Mouse (Mus musculus): ENCODE results near the gene Isca2. TPM values are rescaled to one million over a fixed set of nuclear protein-coding genes. Genes with fewer than 3 reads are reported as not detected.

Isca2 gene
- polyA plus RNA-seq, 1 experiment from 2014 or later = 156 TPM

DNA sequence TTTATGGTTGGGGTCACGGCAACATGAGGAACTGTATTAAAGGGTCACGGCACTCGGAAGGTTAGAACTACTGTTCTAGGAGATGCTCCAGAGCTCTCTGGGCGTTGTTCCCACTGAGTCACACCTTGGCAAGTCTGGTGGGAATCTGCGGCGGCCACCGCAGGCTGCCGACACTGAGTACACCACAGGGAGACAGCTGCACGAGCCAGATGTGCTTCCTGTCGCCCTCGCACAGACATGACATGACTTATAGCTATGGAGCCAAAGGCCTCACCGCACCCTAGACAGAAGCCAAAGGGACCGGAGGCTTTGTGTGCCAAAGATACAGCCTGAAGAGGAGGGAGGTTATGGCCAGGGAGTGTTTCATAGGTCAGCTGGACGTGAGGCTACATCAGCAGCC is 22.4 kb upstream of the Isca2 start:
- no peak for ATAC-seq (replicated peaks; ENCODE audit: low FRiP score)
- Histone ChIP-seq H3K27ac (ENCODE audit: low read depth, low read length) (no peak overlapping the region), H3K4me1 (replicated peaks; ENCODE audit: control insufficient read depth, insufficient read depth, low read length) (peaks cover 16% of the 10 kb centered on the region)

DNA sequence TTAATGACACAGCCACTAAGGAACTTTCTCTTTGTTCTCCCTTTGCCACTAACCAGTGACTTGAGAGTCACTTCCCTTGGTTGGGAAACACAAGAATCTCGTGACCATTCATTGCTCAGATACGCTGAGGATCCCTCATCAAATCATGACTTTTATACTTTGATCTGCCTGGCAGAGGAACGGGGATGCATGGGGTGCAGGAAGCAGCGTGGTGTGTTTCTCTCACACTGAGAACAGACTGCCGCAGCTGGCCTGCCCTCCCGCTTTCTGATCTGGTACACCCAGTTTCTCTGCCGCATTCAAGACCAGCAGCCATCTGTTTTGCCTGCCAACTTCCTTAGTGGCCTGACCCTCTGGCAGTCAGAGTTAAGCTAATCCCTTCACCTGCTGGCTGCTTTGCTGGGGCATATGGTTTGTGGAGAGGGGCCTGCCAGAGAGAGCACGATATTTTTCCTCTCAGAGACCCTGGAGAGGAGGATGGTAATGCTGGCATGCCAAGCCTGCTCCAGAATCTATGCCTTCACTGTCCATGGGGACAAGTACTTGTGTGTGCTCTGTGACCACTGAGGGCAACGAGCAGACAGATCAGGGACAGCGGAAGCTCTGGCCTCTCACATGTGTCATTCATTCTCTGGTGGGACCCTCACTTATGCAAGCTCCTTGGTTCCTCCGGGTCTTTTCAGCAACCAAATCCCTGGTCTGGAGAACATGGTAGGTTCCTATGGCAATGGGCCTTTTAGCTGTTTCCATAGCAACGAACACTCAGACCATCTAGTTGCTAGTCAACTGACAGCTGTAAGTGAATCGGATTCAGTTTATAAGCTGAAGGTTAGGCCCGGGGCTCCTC is 20.7 kb upstream of the Isca2 start:
- Histone ChIP-seq H3K4me2 (ENCODE audit: low read depth, low read length, severe bottlenecking) (no peak overlapping the region), H3K4me1 (replicated peaks; ENCODE audit: control insufficient read depth, insufficient read depth, low read length) (peaks cover 16% of the 10 kb centered on the region), H3K27me3 (ENCODE audit: control insufficient read depth, insufficient read depth, low read length) (no peaks in the 10 kb centered on the region), H3K9me3 (ENCODE audit: control insufficient read depth, low read length) (no peaks in the 10 kb centered on the region), H3K36me3 (ENCODE audit: control insufficient read depth, insufficient read depth, low read length) (no peaks in the 10 kb centered on the region; the same call in 1 of the 2 replicates), H3K9ac (ENCODE audit: low read length) (no peak overlapping the region), H3K27ac (ENCODE audit: low read depth, low read length) (peak overlapping the region; percentile 48; the same call in 1 of the 2 replicates), H3K4me3 (ENCODE audit: low read depth, low read length) (no peak overlapping the region)
- peak; percentile 49 for ATAC-seq (replicated peaks; ENCODE audit: low FRiP score)
- DNase-seq (ENCODE audit: low spot score) = no peak
- 38% methylated on average over 14 of the region's 14 CpGs for WGBS

More for the DNA sequence above, 22.4 kb upstream of the Isca2 start:
- no peak for DNase-seq (ENCODE audit: low spot score)
- Histone ChIP-seq H3K9ac (ENCODE audit: low read length) (no peak overlapping the region), H3K9me3 (ENCODE audit: control insufficient read depth, low read length) (no peaks in the 10 kb centered on the region), H3K36me3 (ENCODE audit: control insufficient read depth, insufficient read depth, low read length) (no peaks in the 10 kb centered on the region; the same call in 1 of the 2 replicates), H3K4me2 (ENCODE audit: low read depth, low read length, severe bottlenecking) (no peak overlapping the region), H3K4me3 (ENCODE audit: low read depth, low read length) (no peak overlapping the region), H3K27me3 (ENCODE audit: control insufficient read depth, insufficient read depth, low read length) (no peaks in the 10 kb centered on the region)
- 85% methylated on average over 14 of the region's 14 CpGs for WGBS

DNA sequence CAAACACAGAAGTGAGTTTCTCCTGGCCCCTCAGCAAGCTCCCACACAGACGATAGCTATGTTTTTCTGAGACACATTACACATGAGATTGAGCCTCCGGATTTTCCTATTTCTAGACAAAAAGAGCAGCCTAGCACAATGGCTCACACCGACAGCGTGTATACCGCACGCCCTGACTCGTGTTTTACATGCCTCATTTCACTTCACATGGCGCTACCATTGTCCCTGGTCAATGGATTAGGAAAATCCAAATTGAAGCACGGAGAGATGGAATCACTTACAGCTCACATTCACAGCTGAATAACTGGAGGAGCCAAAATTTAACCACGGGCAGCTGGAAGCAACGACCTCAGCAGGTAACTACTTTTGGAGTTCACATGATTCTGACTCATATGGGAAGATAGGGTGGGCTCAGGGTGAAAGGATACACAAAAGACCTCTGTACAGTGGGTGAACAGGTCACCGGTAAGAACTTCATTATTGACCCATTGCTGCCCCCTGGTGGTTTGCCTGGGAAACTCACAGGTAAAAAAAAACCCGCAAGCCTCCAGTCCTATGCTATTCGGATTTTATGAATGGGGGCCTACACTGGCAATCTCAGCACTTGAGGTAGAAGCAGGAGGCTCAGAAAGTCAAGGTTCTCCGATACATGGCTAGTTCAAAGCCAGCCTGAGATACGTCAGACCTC is 17.9 kb upstream of the Isca2 start:
- ATAC-seq (replicated peaks; ENCODE audit: low FRiP score) (peak; percentile 58; the same call in 1 of the 2 replicates), DNase-seq (ENCODE audit: low spot score) (peak; percentile 89)
- Histone ChIP-seq H3K4me2 (ENCODE audit: low read depth, low read length, severe bottlenecking) (peak overlapping the region; percentile 13; the same call in 1 of the 2 replicates), H3K4me3 (ENCODE audit: low read depth, low read length) (no peak overlapping the region), H3K27ac (ENCODE audit: low read depth, low read length) (no peak overlapping the region; the same call in 1 of the 2 replicates), H3K27me3 (ENCODE audit: control insufficient read depth, insufficient read depth, low read length) (no peaks in the 10 kb centered on the region), H3K9me3 (ENCODE audit: control insufficient read depth, low read length) (no peaks in the 10 kb centered on the region), H3K9ac (ENCODE audit: low read length) (no peak overlapping the region), H3K36me3 (ENCODE audit: control insufficient read depth, insufficient read depth, low read length) (peaks cover 1% of the 10 kb centered on the region; the same call in 1 of the 2 replicates), H3K4me1 (replicated peaks; ENCODE audit: control insufficient read depth, insufficient read depth, low read length) (peaks cover 16% of the 10 kb centered on the region)
- WGBS = 23% methylated on average over 16 of the region's 16 CpGs

DNA sequence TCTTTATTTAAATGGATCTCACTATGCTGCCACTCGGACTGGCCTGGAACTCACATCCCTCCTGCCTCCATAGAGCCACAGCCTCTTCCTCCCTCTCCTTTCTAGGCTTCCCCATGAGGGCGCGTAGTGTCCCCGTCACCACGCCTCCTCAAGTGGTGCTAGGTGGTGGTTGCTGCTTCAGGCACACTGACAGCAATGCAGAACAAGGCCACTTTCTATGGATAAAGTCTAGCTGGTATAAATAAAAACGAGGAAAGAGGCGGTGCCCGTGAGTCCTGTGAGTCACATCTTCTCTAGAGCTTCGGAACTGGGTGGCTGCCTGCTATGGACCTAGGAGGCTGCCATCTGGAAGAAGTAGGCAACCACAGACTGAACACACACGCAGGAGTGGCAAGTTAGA is 17.0 kb upstream of the Isca2 start:
- H3K36me3 ChIP-seq (ENCODE audit: control insufficient read depth, insufficient read depth, low read length) = peaks cover 3% of the 10 kb centered on the region; the same call in 1 of the 2 replicates
- no peaks in the 10 kb centered on the region for H3K27me3 ChIP-seq (ENCODE audit: control insufficient read depth, insufficient read depth, low read length)
- H3K9me3 ChIP-seq (ENCODE audit: control insufficient read depth, low read length) = no peaks in the 10 kb centered on the region
- ATAC-seq (replicated peaks; ENCODE audit: low FRiP score) (no peak), DNase-seq (ENCODE audit: low spot score) (no peak)
- H3K4me2 ChIP-seq (ENCODE audit: low read depth, low read length, severe bottlenecking) = no peak overlapping the region
- 90% methylated on average over 10 of the region's 10 CpGs for WGBS
- H3K27ac ChIP-seq (ENCODE audit: low read depth, low read length) = no peak overlapping the region
- H3K4me3 ChIP-seq (ENCODE audit: low read depth, low read length) = no peak overlapping the region
- no peak overlapping the region for H3K9ac ChIP-seq (ENCODE audit: low read length)
- peaks cover 16% of the 10 kb centered on the region for H3K4me1 ChIP-seq (replicated peaks; ENCODE audit: control insufficient read depth, insufficient read depth, low read length)

GRCm38 (mm10) chr12:84759063-84759462 is 14.0 kb upstream of the Isca2 start:
- Histone ChIP-seq H3K4me3 (ENCODE audit: low read depth, low read length) (no peak overlapping the region), H3K27me3 (ENCODE audit: control insufficient read depth, insufficient read depth, low read length) (no peaks in the 10 kb centered on the region), H3K9me3 (ENCODE audit: control insufficient read depth, low read length) (no peaks in the 10 kb centered on the region), H3K36me3 (ENCODE audit: control insufficient read depth, insufficient read depth, low read length) (peaks cover 3% of the 10 kb centered on the region; the same call in 1 of the 2 replicates), H3K4me1 (replicated peaks; ENCODE audit: control insufficient read depth, insufficient read depth, low read length) (peaks cover 5% of the 10 kb centered on the region; the same call in 1 of the 2 replicates), H3K9ac (ENCODE audit: low read length) (no peak overlapping the region), H3K4me2 (ENCODE audit: low read depth, low read length, severe bottlenecking) (no peak overlapping the region), H3K27ac (ENCODE audit: low read depth, low read length) (no peak overlapping the region)
- no peak for ATAC-seq (replicated peaks; ENCODE audit: low FRiP score)
- no peak for DNase-seq (ENCODE audit: low spot score)
- WGBS = 76% methylated on average over 2 of the region's 2 CpGs

GRCm38 (mm10) chr12:84762532-84762931 is 10.5 kb upstream of the Isca2 start:
- peaks cover 7% of the 10 kb centered on the region; the same call in 1 of the 2 replicates for H3K36me3 ChIP-seq (ENCODE audit: control insufficient read depth, insufficient read depth, low read length)
- DNase-seq (ENCODE audit: low spot score) (no peak), ATAC-seq (replicated peaks; ENCODE audit: low FRiP score) (no peak)
- H3K4me3 ChIP-seq (ENCODE audit: low read depth, low read length) = no peak overlapping the region
- H3K4me1 ChIP-seq (replicated peaks; ENCODE audit: control insufficient read depth, insufficient read depth, low read length) = no peaks in the 10 kb centered on the region
- H3K4me2 ChIP-seq (ENCODE audit: low read depth, low read length, severe bottlenecking) = no peak overlapping the region
- no peak overlapping the region for H3K27ac ChIP-seq (ENCODE audit: low read depth, low read length)
- H3K9me3 ChIP-seq (ENCODE audit: control insufficient read depth, low read length) = no peaks in the 10 kb centered on the region
- no peak overlapping the region for H3K9ac ChIP-seq (ENCODE audit: low read length)
- 93% methylated on average over 5 of the region's 5 CpGs for WGBS
- no peaks in the 10 kb centered on the region for H3K27me3 ChIP-seq (ENCODE audit: control insufficient read depth, insufficient read depth, low read length)

GRCm38 (mm10) chr12:84763577-84764218 is 9.4 kb upstream of the Isca2 start:
- H3K4me2 ChIP-seq (ENCODE audit: low read depth, low read length, severe bottlenecking) = no peak overlapping the region
- H3K27ac ChIP-seq (ENCODE audit: low read depth, low read length) = no peak overlapping the region
- no peaks in the 10 kb centered on the region for H3K4me1 ChIP-seq (replicated peaks; ENCODE audit: control insufficient read depth, insufficient read depth, low read length)
- DNase-seq (ENCODE audit: low spot score) (no peak), ATAC-seq (replicated peaks; ENCODE audit: low FRiP score) (no peak)
- peaks cover 7% of the 10 kb centered on the region; the same call in 1 of the 2 replicates for H3K36me3 ChIP-seq (ENCODE audit: control insufficient read depth, insufficient read depth, low read length)
- WGBS = 93% methylated on average over 13 of the region's 13 CpGs
- H3K4me3 ChIP-seq (ENCODE audit: low read depth, low read length) = no peak overlapping the region
- H3K9me3 ChIP-seq (ENCODE audit: control insufficient read depth, low read length) = no peaks in the 10 kb centered on the region
- no peaks in the 10 kb centered on the region for H3K27me3 ChIP-seq (ENCODE audit: control insufficient read depth, insufficient read depth, low read length)
- H3K9ac ChIP-seq (ENCODE audit: low read length) = no peak overlapping the region

DNA sequence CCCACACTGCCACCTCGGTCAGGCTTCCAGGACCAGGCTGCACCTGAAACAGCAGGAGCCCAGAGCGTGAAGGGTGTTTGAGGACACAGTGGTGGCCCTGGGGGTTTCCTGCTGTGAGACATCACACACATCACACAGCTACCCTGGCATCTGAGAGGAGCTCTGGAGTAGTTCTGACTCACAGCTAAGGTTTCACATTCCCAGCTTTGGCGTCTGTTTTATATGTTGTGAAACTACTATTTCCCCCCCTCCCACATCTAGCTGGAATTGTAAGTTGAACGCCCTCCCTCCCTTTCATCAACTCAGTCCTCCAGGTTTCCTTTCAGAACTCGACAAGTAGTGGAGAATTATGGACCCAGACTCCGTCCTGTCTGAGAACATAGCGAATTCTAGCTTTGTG is 8.3 kb upstream of the Isca2 start:
- 87% methylated on average over 7 of the region's 7 CpGs for WGBS
- Histone ChIP-seq H3K4me1 (replicated peaks; ENCODE audit: control insufficient read depth, insufficient read depth, low read length) (no peaks in the 10 kb centered on the region), H3K4me2 (ENCODE audit: low read depth, low read length, severe bottlenecking) (no peak overlapping the region), H3K9me3 (ENCODE audit: control insufficient read depth, low read length) (no peaks in the 10 kb centered on the region), H3K4me3 (ENCODE audit: low read depth, low read length) (no peak overlapping the region), H3K27ac (ENCODE audit: low read depth, low read length) (no peak overlapping the region), H3K36me3 (ENCODE audit: control insufficient read depth, insufficient read depth, low read length) (peaks cover 7% of the 10 kb centered on the region; the same call in 1 of the 2 replicates), H3K27me3 (ENCODE audit: control insufficient read depth, insufficient read depth, low read length) (no peaks in the 10 kb centered on the region), H3K9ac (ENCODE audit: low read length) (no peak overlapping the region)
- no peak for DNase-seq (ENCODE audit: low spot score)
- ATAC-seq (replicated peaks; ENCODE audit: low FRiP score) = no peak
